Mouse (Mus musculus) neural tube, embryonic 14.5 days (tissue): ENCODE measurements around the gene Wdfy1. TPM values are rescaled to one million over a fixed set of nuclear protein-coding genes. Genes with fewer than 3 reads are reported as not detected.

Source experiments
- ATAC-seq: fragments of 200-750 bp; cut with Nextera tagmentation; 2 replicates; pipeline ENCODE4 v1.8.0; 2017; ENCODE audit warnings: low read depth, mild to moderate bottlenecking, moderate TSS enrichment, moderate library complexity
- H3K27ac ChIP-seq: fragments of 300-500 bp; sonication (generic); 2 replicates; pipeline ENCODE4 v1.5.1; 2014; ENCODE audit warnings: low read depth, mild to moderate bottlenecking, control low read depth, low read length, moderate library complexity, mixed read lengths
- H3K27me3 ChIP-seq: fragments of 300-500 bp; sonication (generic); 2 replicates; pipeline ENCODE4 v1.6.1; 2014; ENCODE audit warnings: low read length; ENCODE audit not compliant: control insufficient read depth, insufficient read depth
- H3K36me3 ChIP-seq: fragments of 300-500 bp; sonication (generic); 2 replicates; pipeline ENCODE4 v1.6.1; 2014; ENCODE audit warnings: low read length, mixed read lengths; ENCODE audit not compliant: control insufficient read depth, insufficient read depth
- H3K4me1 ChIP-seq: fragments of 300-500 bp; sonication (generic); 2 replicates; pipeline ENCODE4 v1.6.1; 2014; ENCODE audit warnings: low read length; ENCODE audit not compliant: control insufficient read depth, insufficient read depth
- H3K4me2 ChIP-seq: fragments of 300-500 bp; sonication (generic); 2 replicates; pipeline ENCODE4 v1.6.1; 2014; ENCODE audit warnings: mild to moderate bottlenecking, low read depth, low read length, control low read depth
- H3K4me3 ChIP-seq: fragments of 300-500 bp; sonication (generic); 2 replicates; pipeline ENCODE4 v1.5.1; 2014; ENCODE audit warnings: low read depth, low read length, control low read depth, mixed read lengths
- H3K9ac ChIP-seq: fragments of 300-500 bp; sonication (generic); replicated peaks from 2 replicates; pipeline ENCODE4 v1.6.1; 2014; ENCODE audit warnings: low read depth, mild to moderate bottlenecking, control low read depth, low read length, mixed read lengths
- H3K9me3 ChIP-seq: fragments of 300-500 bp; sonication (generic); 2 replicates; pipeline ENCODE4 v1.6.1; 2016; ENCODE audit warnings: low read length; ENCODE audit not compliant: control insufficient read depth
- WGBS: fragments of 180-500 bp; shearing (Covaris S2); extraction: QIAGEN DNeasy Blood & Tissue Kit; methylation state at CpG from one replicate; pipeline ENCODE4 v1.1.7; 2014; 5-methylcytosine and 5-hydroxymethylcytosine counted together
- polyA plus RNA-seq: library from polyadenylated mRNA; unstranded; fragments of >200 nt; fragmentation: Nextera tagmentation; extraction: Ambion mirVana; gene quantifications from 2 replicates; pipeline ENCODE4 v1.2.1, GENCODE M21; 2014

Wdfy1 gene
- polyA plus RNA-seq, 1 experiment from 2014 or later = 109 TPM

DNA sequence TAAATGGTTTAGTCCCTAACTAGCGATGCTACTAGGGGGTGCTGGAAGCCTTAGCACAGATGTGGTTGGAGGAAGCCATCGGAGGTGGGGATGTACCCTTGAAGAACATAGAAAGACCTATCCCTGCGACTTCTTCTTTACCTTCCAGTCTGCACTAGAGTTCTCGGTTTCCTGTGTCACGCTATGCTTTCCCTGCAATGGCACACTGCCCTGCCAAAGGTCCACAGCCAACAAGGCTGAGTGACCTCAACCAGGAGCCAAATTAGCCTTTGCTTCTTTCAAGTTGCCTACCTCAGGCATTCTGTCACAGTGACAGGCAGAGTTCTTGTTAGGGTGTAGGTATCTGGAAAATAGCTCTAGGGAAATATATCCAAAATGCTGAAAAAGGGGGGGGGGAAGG is 19.5 kb downstream of the Wdfy1 start:
- H3K9me3 ChIP-seq = no peaks in the 10 kb centered on the region
- no peak overlapping the region for H3K4me2 ChIP-seq
- no peak overlapping the region for H3K4me3 ChIP-seq
- no peak overlapping the region for H3K9ac ChIP-seq
- no peaks in the 10 kb centered on the region for H3K27me3 ChIP-seq
- 94% methylated on average over 5 of the region's 5 CpGs for WGBS
- H3K36me3 ChIP-seq = no peaks in the 10 kb centered on the region
- peaks cover 22% of the 10 kb centered on the region for H3K4me1 ChIP-seq
- H3K27ac ChIP-seq = no peak overlapping the region
- ATAC-seq = no peak

GRCm38 (mm10) chr1:79755376-79755775 is 20.6 kb downstream of the Wdfy1 start:
- peaks cover 18% of the 10 kb centered on the region for H3K4me1 ChIP-seq
- no peaks in the 10 kb centered on the region for H3K9me3 ChIP-seq
- H3K27me3 ChIP-seq = no peaks in the 10 kb centered on the region
- WGBS = 72% methylated on average over 2 of the region's 2 CpGs
- no peak overlapping the region for H3K4me3 ChIP-seq
- H3K36me3 ChIP-seq = no peaks in the 10 kb centered on the region
- H3K27ac ChIP-seq = no peak overlapping the region
- H3K9ac ChIP-seq = no peak overlapping the region
- ATAC-seq = no peak
- no peak overlapping the region for H3K4me2 ChIP-seq

DNA sequence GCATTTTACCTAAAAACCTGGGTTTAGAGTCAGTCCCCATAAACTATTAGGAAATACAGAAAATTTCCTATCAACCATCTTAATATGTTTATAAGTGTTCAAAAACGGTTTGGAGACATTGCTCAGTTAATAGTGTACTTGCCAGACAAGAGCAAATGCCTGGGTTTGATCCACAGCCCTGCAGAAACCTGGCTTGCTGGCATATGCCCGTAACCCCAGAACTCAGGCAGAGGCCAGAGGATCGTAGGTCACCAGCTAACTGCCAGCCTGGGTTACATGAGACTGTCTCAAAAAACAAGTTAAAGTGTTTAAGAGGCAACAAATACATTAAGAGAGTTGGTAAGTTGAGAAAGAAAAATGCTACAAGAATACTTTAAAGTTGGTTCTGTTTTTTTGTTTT is 21.0 kb downstream of the Wdfy1 start:
- Histone ChIP-seq H3K4me2 (no peak overlapping the region), H3K4me3 (no peak overlapping the region), H3K9ac (no peak overlapping the region), H3K27ac (no peak overlapping the region), H3K9me3 (no peaks in the 10 kb centered on the region), H3K27me3 (no peaks in the 10 kb centered on the region), H3K4me1 (peaks cover 15% of the 10 kb centered on the region), H3K36me3 (no peaks in the 10 kb centered on the region)
- 91% methylated on average over 3 of the region's 3 CpGs for WGBS
- no peak for ATAC-seq

DNA sequence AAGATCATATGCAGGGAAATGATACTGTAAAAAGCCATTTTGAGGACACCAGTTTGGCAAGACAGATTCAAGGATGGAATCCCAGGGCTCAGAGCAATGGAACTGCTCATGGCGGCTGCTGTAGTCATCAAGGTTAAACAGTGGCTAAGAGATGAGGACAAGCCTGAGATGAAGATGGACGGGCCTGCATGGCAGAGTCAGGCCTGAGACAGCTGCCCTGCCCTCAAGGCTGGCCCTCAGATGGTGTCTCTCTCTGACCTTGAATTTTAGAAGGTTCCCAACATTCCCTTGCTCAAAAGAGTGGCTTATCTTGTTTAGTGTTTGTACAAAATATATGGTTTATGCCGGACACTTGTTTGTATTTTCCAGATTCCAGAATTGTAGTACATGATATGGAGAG is 22.5 kb downstream of the Wdfy1 start:
- Histone ChIP-seq H3K4me2 (no peak overlapping the region), H3K9me3 (no peaks in the 10 kb centered on the region), H3K4me3 (no peak overlapping the region), H3K27me3 (no peaks in the 10 kb centered on the region), H3K4me1 (peaks cover 3% of the 10 kb centered on the region; the same call in 1 of the 2 replicates), H3K27ac (no peak overlapping the region), H3K9ac (no peak overlapping the region), H3K36me3 (no peaks in the 10 kb centered on the region)
- ATAC-seq = no peak
- WGBS = 94% methylated on average over 3 of the region's 3 CpGs

DNA sequence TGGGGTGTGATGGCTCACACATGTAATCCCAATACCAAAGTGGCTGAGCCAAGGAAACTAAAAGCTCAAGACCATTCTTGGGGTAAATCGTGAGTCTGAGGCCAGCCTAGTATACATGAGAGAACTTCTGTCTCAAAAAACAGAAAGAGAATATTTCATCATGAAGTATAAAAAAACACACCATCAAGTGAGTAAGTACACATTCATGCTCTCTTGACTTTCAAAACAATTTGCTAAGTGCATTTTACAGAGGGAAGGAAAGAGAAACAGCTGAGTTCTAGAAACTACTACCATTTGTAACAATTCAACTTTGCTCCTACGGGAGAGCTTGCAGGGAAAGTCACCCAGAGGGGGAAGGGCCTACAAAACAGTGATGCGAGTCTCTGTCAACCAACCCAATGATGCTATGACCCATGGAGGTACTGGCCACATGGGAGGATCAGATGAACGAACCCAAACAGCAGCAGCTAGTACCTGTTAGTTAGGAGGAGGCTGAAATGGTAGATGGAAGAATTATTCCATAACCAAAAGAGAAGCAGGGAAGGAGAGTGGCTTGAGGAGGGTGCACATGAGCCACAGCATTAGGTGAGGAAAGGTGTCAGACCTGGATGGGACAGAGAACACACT is 23.1 kb downstream of the Wdfy1 start:
- Histone ChIP-seq H3K36me3 (no peaks in the 10 kb centered on the region), H3K4me3 (no peak overlapping the region), H3K4me2 (no peak overlapping the region), H3K4me1 (peaks cover 3% of the 10 kb centered on the region; the same call in 1 of the 2 replicates), H3K9me3 (no peaks in the 10 kb centered on the region), H3K27ac (no peak overlapping the region), H3K27me3 (no peaks in the 10 kb centered on the region), H3K9ac (no peak overlapping the region)
- ATAC-seq = no peak
- WGBS = 88% methylated on average over 4 of the region's 4 CpGs

DNA sequence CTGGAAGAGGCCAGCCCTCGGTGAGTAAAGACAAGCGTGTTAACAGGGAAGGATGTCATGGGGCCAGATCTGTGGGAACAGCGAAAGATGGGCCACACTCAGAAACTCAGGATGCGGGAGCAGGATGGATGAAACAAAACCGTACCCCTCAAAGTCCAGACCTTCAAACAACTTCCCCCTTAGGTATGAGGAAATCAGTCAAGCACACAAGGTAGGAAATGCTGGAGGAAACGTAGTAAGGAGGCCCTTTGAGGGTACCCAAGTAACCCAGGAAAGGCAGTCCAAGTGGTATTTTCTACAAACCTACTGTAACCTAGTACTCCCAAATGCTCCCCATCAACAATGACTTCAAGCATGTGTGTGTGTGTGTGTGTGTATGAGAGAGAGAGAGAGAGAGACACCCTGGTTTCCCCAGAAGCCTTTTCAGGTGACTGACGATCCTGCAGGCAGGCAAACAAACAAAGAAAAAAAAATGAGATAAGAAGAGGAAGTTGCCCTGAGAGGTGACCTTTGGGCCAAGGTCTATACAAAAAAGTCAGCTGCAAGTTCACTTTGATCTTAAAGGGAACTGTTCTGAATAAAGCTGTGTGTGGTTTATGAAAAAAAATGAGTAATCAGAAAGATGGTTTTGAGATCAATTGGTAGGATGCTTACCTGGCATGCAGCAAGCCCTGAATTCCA is 23.8 kb downstream of the Wdfy1 start:
- H3K36me3 ChIP-seq = no peaks in the 10 kb centered on the region
- 90% methylated on average over 7 of the region's 7 CpGs for WGBS
- ATAC-seq = no peak
- no peak overlapping the region for H3K4me2 ChIP-seq
- no peak overlapping the region for H3K9ac ChIP-seq
- H3K27ac ChIP-seq = no peak overlapping the region
- no peak overlapping the region for H3K4me3 ChIP-seq
- H3K27me3 ChIP-seq = no peaks in the 10 kb centered on the region
- peaks cover 3% of the 10 kb centered on the region; the same call in 1 of the 2 replicates for H3K4me1 ChIP-seq
- no peaks in the 10 kb centered on the region for H3K9me3 ChIP-seq

DNA sequence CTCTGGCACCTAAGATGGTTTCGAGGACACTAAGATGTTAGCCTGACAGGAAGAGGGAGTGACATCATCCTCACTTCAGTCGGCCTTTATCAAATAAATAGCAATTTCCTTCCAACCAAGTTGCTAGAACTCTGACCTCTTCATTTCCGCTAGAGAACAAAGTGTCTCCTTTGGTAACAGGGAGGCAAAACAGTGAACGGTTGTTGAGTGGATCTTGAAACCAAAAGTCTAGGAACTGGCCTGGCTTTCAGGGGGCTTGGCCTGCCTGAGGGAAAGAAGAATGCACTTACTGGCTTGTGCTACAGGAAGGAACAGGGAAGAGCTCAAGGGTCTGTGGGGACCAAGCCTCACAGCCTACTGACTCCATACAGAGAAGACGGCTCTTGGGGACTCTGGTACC is 24.8 kb downstream of the Wdfy1 start:
- no peaks in the 10 kb centered on the region for H3K4me1 ChIP-seq
- no peak overlapping the region for H3K4me3 ChIP-seq
- 86% methylated on average over 5 of the region's 5 CpGs for WGBS
- H3K9me3 ChIP-seq = no peaks in the 10 kb centered on the region
- no peak overlapping the region for H3K9ac ChIP-seq
- H3K4me2 ChIP-seq = no peak overlapping the region
- no peaks in the 10 kb centered on the region for H3K36me3 ChIP-seq
- ATAC-seq = no peak
- H3K27me3 ChIP-seq = no peaks in the 10 kb centered on the region
- H3K27ac ChIP-seq = no peak overlapping the region

- WGBS = 94% methylated on average over 4 of the region's 4 CpGs
- Histone ChIP-seq H3K4me1 (no peaks in the 10 kb centered on the region), H3K27me3 (no peaks in the 10 kb centered on the region), H3K9ac (no peak overlapping the region), H3K27ac (no peak overlapping the region), H3K4me3 (no peak overlapping the region), H3K36me3 (no peaks in the 10 kb centered on the region), H3K9me3 (no peaks in the 10 kb centered on the region), H3K4me2 (no peak overlapping the region)
- ATAC-seq = no peak
Measured at GRCm38 (mm10) chr1:79746056-79746455, 29.9 kb downstream of the Wdfy1 start.

- no peak for ATAC-seq
Measured at GRCm38 (mm10) chr1:79743385-79743784, 32.6 kb downstream of the Wdfy1 start.

More at GRCm38 (mm10) chr1:79743385-79743784, 32.6 kb downstream of the Wdfy1 start:
- no peak overlapping the region for H3K27ac ChIP-seq
- H3K4me2 ChIP-seq = no peak overlapping the region
- H3K4me3 ChIP-seq = no peak overlapping the region
- no peaks in the 10 kb centered on the region for H3K4me1 ChIP-seq
- no peaks in the 10 kb centered on the region for H3K27me3 ChIP-seq
- H3K9me3 ChIP-seq = no peaks in the 10 kb centered on the region
- WGBS = 97% methylated on average over 1 of the region's 1 CpGs
- H3K36me3 ChIP-seq = no peaks in the 10 kb centered on the region
- H3K9ac ChIP-seq = no peak overlapping the region
